Mouse (Mus musculus) cerebellum, postnatal 14 days (tissue): Measurements from ENCODE around the gene Ago4.
A peak's percentile ranks its signal among the peaks of the same experiment; 100 is the strongest.

ENCODE experiments used
- DNase-seq, 2 experiments: peaks; one replicate each; pipeline ENCODE4 v3.0.0; 2021; ENCODE audit warnings: mixed read lengths in 2 of 2

The Ago4 gene

GRCm38 (mm10) chr4:126512308-126513066 lies 20.8 kb downstream of the Ago4 start:
- DNase-seq: no peak

- no peak for DNase-seq
Observed at GRCm38 (mm10) chr4:126511013-126511412, 22.3 kb downstream of the Ago4 start.

GRCm38 (mm10) chr4:126509072-126509471 lies 24.2 kb downstream of the Ago4 start:
- no peak for DNase-seq

GRCm38 (mm10) chr4:126508110-126508899 lies 25.0 kb downstream of the Ago4 start:
- DNase-seq: no peak

- DNase-seq: no peak
Observed at GRCm38 (mm10) chr4:126502977-126503309, 30.3 kb downstream of the Ago4 start.

GRCm38 (mm10) chr4:126502141-126502976 lies 30.9 kb downstream of the Ago4 start:
- peak in 1 of 2 experiments; percentile 8 for DNase-seq

GRCm38 (mm10) chr4:126498601-126499000 lies 34.7 kb downstream of the Ago4 start:
- DNase-seq: no peak

GRCm38 (mm10) chr4:126496963-126497362 lies 36.3 kb downstream of the Ago4 start:
- no peak for DNase-seq

GRCm38 (mm10) chr4:126495942-126496790 lies 37.1 kb downstream of the Ago4 start:
- no peak for DNase-seq

- no peak for DNase-seq
Observed at GRCm38 (mm10) chr4:126495453-126495852, 37.8 kb downstream of the Ago4 start.

GRCm38 (mm10) chr4:126493416-126493815 lies 39.9 kb downstream of the Ago4 start:
- DNase-seq: no peak

- no peak for DNase-seq
Observed at GRCm38 (mm10) chr4:126491977-126492376, 41.3 kb downstream of the Ago4 start.

GRCm38 (mm10) chr4:126490726-126491125 lies 42.5 kb downstream of the Ago4 start:
- DNase-seq: no peak

GRCm38 (mm10) chr4:126489811-126490210 lies 43.5 kb downstream of the Ago4 start:
- no peak for DNase-seq

- no peak for DNase-seq
Observed at GRCm38 (mm10) chr4:126486217-126486616, 47.1 kb downstream of the Ago4 start.

GRCm38 (mm10) chr4:126485065-126485464 lies 48.2 kb downstream of the Ago4 start:
- DNase-seq: no peak

GRCm38 (mm10) chr4:126483874-126484273 lies 49.4 kb downstream of the Ago4 start:
- no peak for DNase-seq

GRCm38 (mm10) chr4:126482951-126483350 lies 50.3 kb downstream of the Ago4 start:
- no peak for DNase-seq

GRCm38 (mm10) chr4:126481461-126481860 lies 51.8 kb downstream of the Ago4 start:
- DNase-seq: no peak

- no peak for DNase-seq
Observed at GRCm38 (mm10) chr4:126480288-126480687, 53.0 kb downstream of the Ago4 start.

GRCm38 (mm10) chr4:126473031-126473430 lies 60.2 kb downstream of the Ago4 start:
- no peak for DNase-seq

- no peak for DNase-seq
Observed at GRCm38 (mm10) chr4:126469334-126469733, 63.9 kb downstream of the Ago4 start.
